Mouse (Mus musculus): ENCODE data around the gene Klhl9. TPM values are rescaled to one million over a fixed set of nuclear protein-coding genes. Genes with fewer than 3 reads are reported as not detected.
A peak's percentile ranks its signal among the peaks of the same experiment; 100 is the strongest.
"Not testable (repeated sequence)": the region's sequence is repeated elsewhere in the genome, so short reads cannot be mapped to it uniquely, and the experiment has no call there.

Klhl9 gene
- 10 to 100 TPM; 67.0 to 74.9 TPM for total RNA-seq (2021)

DNA sequence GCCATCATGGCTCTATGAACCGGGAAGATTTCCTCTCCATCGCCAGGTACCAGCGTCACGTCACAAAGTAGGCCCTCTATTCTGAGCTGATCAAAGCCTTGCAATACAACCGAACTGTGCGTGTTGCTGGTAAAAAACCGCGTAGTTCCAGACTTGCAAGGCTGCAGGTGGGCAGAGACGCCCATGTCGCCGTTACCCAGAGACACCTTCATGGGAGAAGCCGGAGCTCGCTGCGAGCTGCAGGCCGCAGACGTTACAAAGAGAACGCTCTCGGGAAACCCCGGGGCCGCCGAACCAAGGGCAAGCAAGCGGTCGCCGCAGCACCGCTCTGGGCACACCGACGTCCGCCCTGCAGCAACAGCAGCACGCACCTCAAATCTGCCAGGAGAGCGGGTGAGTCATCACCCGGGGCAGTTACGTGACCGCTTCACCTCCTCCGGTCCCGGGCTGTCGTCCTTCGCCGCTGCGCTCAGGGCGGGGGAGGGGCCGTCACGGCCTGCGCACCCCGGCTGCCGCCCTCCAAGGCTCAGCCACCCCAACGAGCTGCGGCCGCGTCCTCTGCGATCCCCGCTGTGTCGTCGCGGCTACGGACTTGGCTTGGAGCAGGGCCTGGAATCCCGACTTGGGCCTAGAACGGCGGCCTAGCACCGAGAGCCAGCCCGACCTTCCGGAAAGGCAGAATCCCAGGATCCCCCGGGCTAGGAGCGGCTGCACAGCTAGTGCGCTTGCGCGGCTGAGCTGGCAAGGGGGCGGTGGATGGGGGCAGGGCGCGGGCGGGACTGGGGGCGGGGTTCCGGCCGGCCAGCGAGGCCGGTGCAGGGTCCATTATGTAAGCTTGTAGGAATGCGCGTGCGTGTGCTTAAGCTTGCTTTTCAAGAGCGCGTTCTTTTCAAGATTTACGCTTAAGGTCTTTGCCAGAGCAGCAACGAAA is at the start of gene Klhl9, which contains the start of gene Gm26566:
TSS of gene Klhl9 (minus strand) at position 675 of the 931 bp plus-strand sequence.
TSS of gene Gm26566 (plus strand) at position 15 of the 931 bp plus-strand sequence.
- peak; percentile 84 for DNase-seq (ENCODE audit: low spot score)
- intact Hi-C loops (cut with DNase I): no loop called here

DNA sequence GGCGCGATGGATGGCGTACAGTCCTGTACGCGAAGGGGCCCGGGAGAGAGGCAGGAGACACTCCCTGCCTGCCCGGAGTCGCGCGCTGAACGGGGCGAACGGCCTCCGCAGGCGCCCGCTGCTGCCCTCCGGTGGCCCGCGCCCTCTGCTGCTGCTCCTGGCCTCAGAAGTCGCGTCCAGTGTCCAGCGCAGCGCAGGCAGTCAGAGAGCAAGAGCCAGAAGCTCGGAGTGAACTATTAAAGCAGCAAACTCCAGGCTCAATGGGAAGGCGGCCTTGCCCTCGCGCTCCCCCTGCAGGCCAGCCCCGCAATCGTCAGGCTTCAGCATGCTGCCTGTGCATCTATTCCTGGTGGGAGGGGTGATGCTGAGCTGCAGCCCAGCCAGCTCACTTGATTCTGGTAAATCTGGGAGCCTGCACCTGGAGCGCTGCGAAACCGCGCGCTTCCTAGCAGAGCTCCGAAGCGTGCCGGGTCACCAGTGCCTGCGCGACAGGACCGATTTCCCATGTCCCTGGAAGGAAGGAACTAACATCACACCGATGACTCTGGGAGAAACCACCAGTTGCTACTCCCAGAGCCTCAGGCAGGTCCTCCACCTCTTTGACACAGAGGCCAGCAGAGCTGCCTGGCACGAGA is 41.2 kb upstream of the Klhl9 start:
- peak; percentile 54 for DNase-seq (ENCODE audit: low spot score)
- intact Hi-C loops (cut with DNase I): not testable (repeated sequence)

GRCm38 (mm10) chr4:88762341-88762740 is 40.1 kb upstream of the Klhl9 start:
- DNase-seq (ENCODE audit: low spot score); intact Hi-C loops (cut with DNase I): not testable (repeated sequence)

DNA sequence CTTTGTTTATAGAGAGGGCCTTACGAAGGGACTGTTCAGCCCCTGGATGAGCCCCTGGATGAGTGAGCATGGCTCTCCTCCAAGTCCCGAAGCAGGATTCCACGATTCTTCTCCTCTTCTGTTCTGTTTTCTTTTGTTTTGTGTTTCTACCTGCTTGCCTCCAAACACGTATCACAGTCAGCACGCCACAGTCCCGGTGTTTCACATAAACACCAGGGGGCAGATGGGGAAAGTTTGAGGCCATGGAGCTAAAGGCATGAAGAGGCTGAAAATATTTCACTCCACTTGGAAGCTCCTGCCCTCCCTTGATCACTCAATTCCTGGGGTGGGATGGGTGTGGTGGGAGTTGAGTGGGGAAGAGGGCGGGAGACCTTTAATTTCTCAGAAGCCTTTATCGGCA is 39.5 kb upstream of the Klhl9 start:
- peak; percentile 68 for DNase-seq (ENCODE audit: low spot score)
- intact Hi-C loops (cut with DNase I): not testable (repeated sequence)

GRCm38 (mm10) chr4:88760431-88760830 is 38.2 kb upstream of the Klhl9 start:
- peak; percentile 77 for DNase-seq (ENCODE audit: low spot score)
- intact Hi-C loops (cut with DNase I): not testable (repeated sequence)

- intact Hi-C loops (cut with DNase I); DNase-seq (ENCODE audit: low spot score): not testable (repeated sequence)
These were observed 37.5 kb upstream of the Klhl9 start, which contains the start of gene Gm13283 for GRCm38 (mm10) chr4:88759610-88760268. Gene Gm13283 (plus strand): TSS chr4:88760119.

DNA sequence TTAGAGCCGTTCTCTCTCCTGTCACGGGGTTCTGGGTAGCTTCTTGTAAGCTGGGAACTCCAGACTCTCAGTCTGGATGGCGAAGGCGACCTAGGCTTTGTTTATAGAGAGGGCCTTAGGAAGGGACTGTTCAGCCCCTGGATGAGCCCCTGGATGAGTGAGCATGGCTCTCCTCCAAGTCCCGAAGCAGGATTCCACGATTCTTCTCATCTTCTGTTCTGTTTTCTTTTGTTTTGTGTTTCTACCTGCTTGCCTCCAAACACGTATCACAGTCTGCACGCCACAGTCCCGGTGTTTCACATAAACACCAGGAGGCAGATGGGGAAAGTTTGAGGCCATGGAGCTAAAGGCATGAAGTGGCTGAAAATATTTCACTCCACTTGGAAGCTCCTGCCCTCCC is 36.5 kb upstream of the Klhl9 start:
- intact Hi-C loops (cut with DNase I); DNase-seq (ENCODE audit: low spot score): not testable (repeated sequence)

GRCm38 (mm10) chr4:88757628-88758031 is 35.4 kb upstream of the Klhl9 start:
- intact Hi-C loops (cut with DNase I): loop anchor here (2.0 kb wide), 1 partner anchor 19 kb away; no protein-coding TSS in a partner anchor
- DNase-seq (ENCODE audit: low spot score): peak; percentile 85

GRCm38 (mm10) chr4:88756581-88757513 is 34.6 kb upstream of the Klhl9 start:
- intact Hi-C loops (cut with DNase I): loop anchor here (2.0 kb wide), 1 partner anchor 18 kb away; no protein-coding TSS in a partner anchor
- DNase-seq (ENCODE audit: low spot score): not testable (repeated sequence)

DNA sequence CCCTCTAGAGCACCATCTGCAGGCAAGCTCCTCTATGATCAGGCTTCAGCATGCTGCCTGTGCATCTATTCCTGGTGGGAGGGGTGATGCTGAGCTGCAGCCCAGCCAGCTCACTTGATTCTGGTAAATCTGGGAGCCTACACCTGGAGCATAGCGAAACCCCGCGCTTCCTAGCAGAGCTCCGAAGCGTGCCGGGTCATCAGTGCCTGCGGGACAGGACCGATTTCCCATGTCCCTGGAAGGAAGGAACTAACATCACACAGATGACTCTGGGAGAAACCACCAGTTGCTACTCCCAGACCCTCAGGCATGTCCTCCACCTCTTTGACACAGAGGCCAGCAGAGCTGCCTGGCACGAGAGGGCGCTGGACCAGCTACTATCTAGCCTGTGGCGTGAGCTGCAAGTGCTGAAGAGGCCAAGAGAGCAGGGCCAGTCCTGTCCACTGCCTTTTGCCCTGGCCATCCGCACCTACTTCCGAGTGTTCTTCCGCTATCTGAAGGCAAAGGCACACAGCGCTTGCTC is 32.6 kb upstream of the Klhl9 start, which contains the start of gene Gm13271:
TSS of gene Gm13271 (plus strand) at position 51 of the 523 bp plus-strand sequence.
- DNase-seq (ENCODE audit: low spot score): peak; percentile 69
- intact Hi-C loops (cut with DNase I): not testable (repeated sequence)

DNA sequence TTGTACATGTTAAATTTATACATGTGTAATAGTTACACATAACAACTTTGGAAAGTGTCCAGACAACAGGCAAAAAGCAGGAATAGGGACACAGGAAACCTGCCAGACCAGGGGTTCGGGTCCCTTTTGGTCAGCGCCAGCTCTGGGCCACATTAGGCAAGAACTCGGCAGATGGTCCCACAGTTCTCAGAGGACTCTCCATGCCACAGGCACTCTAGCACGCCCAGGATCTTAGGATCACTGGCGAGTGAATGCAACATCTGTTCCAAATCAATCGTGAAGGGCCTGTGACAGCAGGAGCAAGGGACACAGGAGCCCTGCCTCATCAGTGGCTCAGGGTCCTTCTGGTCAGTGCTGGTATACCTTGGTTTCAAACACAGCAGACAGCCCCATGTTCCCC is 27.7 kb upstream of the Klhl9 start:
- intact Hi-C loops (cut with DNase I): no loop called here
- no peak for DNase-seq (ENCODE audit: low spot score)

DNA sequence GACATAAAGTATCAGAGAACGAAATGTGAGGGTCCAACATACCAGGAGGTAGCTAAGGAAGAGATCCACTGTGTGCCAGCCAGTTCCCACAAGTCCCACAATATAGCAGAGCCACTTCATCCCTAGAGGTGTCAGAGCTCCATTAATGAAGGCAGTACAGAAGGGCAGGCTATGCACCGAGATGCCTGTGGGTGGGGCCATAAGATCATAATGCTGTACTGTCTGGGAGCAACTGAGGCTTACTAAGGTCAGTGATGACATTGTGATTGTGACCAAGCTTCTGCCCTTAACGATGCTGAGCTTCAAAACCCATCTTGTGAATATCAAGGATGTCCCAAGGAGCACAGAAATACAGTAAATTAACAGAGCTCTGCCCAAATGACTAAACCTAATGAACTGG is 21.9 kb upstream of the Klhl9 start:
- DNase-seq (ENCODE audit: low spot score): no peak
- intact Hi-C loops (cut with DNase I): no loop called here

DNA sequence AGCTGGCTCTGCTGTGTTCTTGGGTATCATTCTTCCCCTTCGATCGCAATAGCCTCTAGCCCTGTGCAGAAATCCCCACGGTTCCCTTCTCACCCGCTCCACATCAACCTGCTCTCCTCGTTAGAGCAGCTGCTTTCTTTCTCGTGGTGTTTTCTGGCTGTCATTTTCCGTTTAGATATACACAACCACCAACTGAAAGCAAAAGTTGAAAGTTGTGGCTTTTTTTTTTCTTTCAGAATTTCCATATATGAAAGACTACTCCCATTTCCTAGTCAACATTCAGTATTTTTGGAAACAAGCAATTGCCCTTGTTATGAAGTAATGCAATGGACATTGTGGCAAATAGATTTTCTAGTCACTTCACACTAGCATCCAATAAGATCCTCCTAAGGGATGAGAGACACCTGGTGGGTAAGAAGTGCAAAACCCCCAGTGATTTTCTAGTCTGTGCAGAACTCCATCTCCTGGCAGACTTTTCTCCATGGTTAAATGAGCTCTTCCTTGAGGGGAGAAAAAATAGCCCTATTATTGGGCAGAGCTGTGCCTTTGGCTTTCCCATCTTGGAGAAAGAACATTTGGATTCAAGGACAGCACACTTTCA is 20.6 kb upstream of the Klhl9 start:
- DNase-seq (ENCODE audit: low spot score): no peak
- intact Hi-C loops (cut with DNase I): no loop called here

- no peak for DNase-seq (ENCODE audit: low spot score)
- intact Hi-C loops (cut with DNase I): no loop called here
These were observed 19.2 kb upstream of the Klhl9 start for GRCm38 (mm10) chr4:88741426-88741825.

- no peak for DNase-seq (ENCODE audit: low spot score)
- intact Hi-C loops (cut with DNase I): loop anchor here (2.0 to 10.0 kb wide), 2 partner anchors 18 to 644 kb away; partner anchors contain the start of gene Focad
These were observed 16.8 kb upstream of the Klhl9 start for GRCm38 (mm10) chr4:88739036-88739435.

DNA sequence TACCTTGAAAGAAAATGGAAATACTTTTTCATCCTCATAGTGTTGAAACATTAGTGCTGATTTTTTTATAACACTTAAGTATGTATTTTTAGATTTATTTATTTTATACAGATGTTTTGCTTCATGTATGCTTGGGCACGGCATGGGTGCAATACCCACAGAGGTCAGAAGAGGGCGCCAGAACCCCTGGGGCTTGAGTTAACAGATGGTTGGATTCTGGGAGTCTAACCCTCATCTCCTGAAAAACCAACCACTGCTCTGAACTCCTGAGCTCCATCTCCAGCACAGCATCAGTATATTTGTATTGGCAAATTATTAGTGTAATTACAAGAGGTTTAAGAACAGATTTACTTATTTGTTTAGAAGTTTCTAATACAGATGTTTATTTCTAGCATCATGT is 16.2 kb upstream of the Klhl9 start:
- DNase-seq (ENCODE audit: low spot score): no peak
- intact Hi-C loops (cut with DNase I): loop anchor here (2.0 to 10.0 kb wide), 2 partner anchors 18 to 644 kb away; partner anchors contain the start of gene Focad

DNA sequence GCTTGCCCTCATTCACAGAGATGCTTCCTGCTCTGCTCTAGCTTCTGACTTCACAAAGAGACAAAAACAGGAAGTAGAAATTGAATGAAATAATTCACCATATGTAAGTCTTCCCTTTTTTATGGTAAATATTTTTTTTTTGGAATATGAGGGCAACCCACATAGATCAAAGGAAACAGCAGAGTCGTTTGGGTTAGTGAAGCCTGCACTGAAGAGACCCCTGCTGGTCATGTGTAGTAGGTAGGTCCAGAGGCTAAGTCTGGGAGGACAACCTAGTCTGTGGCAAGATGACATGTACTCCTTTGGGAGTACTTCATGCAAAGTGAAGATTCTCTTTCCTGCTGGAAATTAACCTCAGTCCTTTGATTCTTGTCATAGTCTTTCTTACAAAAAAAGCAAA is 5.1 kb upstream of the Klhl9 start:
- DNase-seq (ENCODE audit: low spot score): no peak
- intact Hi-C loops (cut with DNase I): no loop called here

DNA sequence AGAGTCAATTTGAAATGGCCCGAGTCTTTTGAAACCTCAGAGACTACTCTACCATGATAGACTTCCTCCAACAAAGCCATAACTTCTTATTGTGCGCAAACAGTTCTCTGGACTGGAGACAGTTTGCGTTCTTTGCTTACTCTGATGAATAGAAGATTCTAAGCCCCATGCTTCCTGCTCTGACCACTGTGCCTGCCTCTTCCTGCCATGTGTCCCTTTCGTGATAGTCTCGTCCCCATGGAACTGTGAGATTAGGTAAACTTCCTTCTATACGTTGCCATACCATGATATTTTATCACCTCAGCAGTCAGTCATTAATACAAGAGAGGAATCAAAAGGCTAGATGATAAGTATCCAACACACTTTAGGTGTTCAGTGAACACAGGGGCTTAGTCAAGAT is 4.5 kb upstream of the Klhl9 start:
- no peak for DNase-seq (ENCODE audit: low spot score)
- intact Hi-C loops (cut with DNase I): no loop called here

All from heart, postnatal 25 days (tissue).